Comparison of ENCODE assay signal across 8 mouse cellular contexts in the genomic region with DNA sequence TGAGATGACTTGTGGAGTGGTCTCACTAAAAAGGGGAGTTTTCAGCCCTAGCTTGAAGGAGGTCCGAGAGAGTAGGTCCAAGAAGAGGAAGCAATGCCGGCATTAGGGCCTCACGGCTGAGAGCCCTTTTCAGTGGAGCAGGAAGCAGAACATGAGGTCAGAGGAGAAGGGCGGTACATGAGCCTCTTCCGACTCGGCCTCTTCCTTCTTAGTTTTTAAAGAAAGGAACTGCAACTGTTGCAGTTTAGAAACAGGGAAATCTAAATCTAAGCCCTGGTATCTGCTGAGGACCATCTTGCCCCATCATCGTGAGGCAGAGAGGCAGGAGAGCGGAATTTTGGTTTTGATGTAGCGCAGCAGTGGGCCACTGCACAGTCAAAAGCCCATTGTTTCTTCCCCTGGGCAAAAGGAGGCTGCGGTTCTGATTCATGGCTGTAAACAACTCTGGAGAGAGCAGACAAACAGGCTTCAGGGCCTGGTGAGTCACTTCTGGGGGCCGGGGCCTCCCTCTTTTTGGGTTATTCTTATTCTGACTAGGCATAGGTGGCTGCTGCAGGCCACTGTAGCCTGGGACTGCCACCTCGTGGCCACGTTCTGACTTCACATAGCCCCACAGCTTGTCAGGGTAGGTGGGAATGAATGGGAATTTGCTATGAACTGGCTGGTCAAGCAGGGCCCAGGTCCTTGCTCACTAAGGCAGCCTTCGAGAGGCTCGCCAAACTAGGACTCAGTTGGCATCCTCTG. TPM values are rescaled to one million over a fixed set of nuclear protein-coding genes. Genes with fewer than 3 reads are reported as not detected.
DNase-seq lines count a peak whose midpoint lies in the region; ATAC-seq lines count a peak whose summit lies in the region.

Gene Slc25a45 (plus strand): TSS at position 191 of the 744 bp plus-strand sequence.

- no peaks in the 10 kb centered on the region for H3K9me3 ChIP-seq in hindbrain, embryonic 14.5 days (ENCODE audit: control insufficient read depth, low read length)

- WGBS in hindbrain, embryonic 14.5 days, result 44% methylated on average over 15 of the region's 15 CpGs

- H3K9ac ChIP-seq in hindbrain, embryonic 14.5 days, result 0 out of 2 replicates have a peak within 1 kb of the TSS, but pooled peaks have one; percentile 16

- peak; percentile 38; the same call in 1 of the 2 replicates for ATAC-seq in hindbrain, embryonic 14.5 days (ENCODE audit: low FRiP score)

- peaks cover 18% of the 10 kb centered on the region; the same call in 1 of the 2 replicates for H3K4me1 ChIP-seq in hindbrain, embryonic 14.5 days (replicated peaks; ENCODE audit: control insufficient read depth, insufficient read depth, low read length)

- H3K4me3 ChIP-seq in hindbrain, embryonic 14.5 days (replicated peaks; ENCODE audit: low read length), result 0 out of 2 replicates have a peak within 1 kb of the TSS, but pooled peaks have one; percentile 0

- DNase-seq in T-cell, adult 2 months (ENCODE audit: low spot score), result peak; percentile 84
- peak; percentile 79 to 89 for DNase-seq in cerebellum, postnatal 25 days
- DNase-seq in frontal cortex, postnatal 36 days (ENCODE audit: low spot score in 2 of 2), result peak; percentile 74 to 78
- DNase-seq in hindbrain, embryonic 14.5 days (ENCODE audit: low spot score), result peak; percentile 73
- DNase-seq in left cerebral cortex, adult 11 months (ENCODE audit: low spot score), result peak; percentile 65
- DNase-seq in lung, postnatal 36 days, result peak; percentile 88
- peak; percentile 79 to 86 for DNase-seq in right cerebral cortex, adult 2 months (ENCODE audit: low spot score in 2 of 2)
- DNase-seq in urinary bladder, postnatal 25 days (ENCODE audit: low spot score), result peak; percentile 63

- 0 out of 2 replicates have a peak within 1 kb of the TSS, but pooled peaks have one; percentile 17 for H3K4me2 ChIP-seq in hindbrain, embryonic 14.5 days (replicated peaks)

- 0 out of 2 replicates have a peak, but pooled peaks cover 3% of the 10 kb centered on the region for H3K36me3 ChIP-seq in hindbrain, embryonic 14.5 days (replicated peaks; ENCODE audit: control insufficient read depth, insufficient read depth)

- H3K27ac ChIP-seq in hindbrain, embryonic 14.5 days, result peak within 1 kb of the TSS; percentile 32; the same call in 1 of the 2 replicates

- H3K27me3 ChIP-seq in hindbrain, embryonic 14.5 days (ENCODE audit: control insufficient read depth, insufficient read depth, low read length), result no peaks in the 10 kb centered on the region

RNA-seq across cellular contexts. Expression of gene Slc25a45, which starts in this region (rescaled TPM):
- 1.5 and 2.5 TPM in 2 replicates for polyA plus RNA-seq in hindbrain, embryonic 14.5 days (2014; fragmentation: Nextera tagmentation; extraction: Ambion mirVana)

Comparison
In these comparisons a context has a peak if more than half of its experiments do, and no peak if none do; other contexts are left out.
1. Peak in every context shown above with its lines: DNase-seq, ATAC-seq, H3K4me3 ChIP-seq and H3K27ac ChIP-seq.